Mouse (Mus musculus): Measurements from ENCODE around the gene Cdip1.

GRCm38 (mm10) chr16:4796631-4797030 is 6.5 kb upstream of the Cdip1 start:
- TF ChIP-seq CTCF (conservative IDR thresholded peaks at IDR 0.05; ENCODE audit: low read length) (no peak), NANOG (IDR thresholded peaks at IDR 0.05; ENCODE audit: borderline replicate concordance, low read length) (no peak)

Data from E14TG2a.4 (cell line).